Mouse (Mus musculus): ENCODE measurements at regions not wholly inside any gene's neighbourhood (a gene's known extent, or its start where the extent isn't known, plus 50 kb on each side); places are given as distances from the start of the nearest gene placed in this dataset.

DNA sequence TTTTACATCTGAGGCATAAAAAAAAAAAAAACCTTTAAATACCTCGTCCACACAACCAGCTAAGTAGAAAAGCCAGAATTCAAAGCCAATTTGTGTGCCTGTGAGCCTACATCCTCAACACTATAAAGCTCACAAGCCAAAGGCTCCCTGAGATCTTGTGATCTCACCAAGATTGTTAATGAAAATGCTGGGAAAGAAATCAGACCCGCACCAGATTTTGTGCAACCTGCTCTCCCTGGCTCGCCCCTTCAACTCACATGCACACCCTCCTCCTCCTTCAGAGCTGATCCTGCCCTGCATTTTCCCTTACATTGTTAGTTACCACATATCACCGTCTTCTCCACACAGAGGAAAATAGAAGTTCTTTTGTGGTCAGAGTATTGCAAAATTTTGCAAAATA lies 433.9 kb downstream of the Psat1 start:
- Histone ChIP-seq H3K4me1 (no peaks in the 10 kb centered on the region), H3K4me3 (replicated peaks) (no peak overlapping the region), H3K27me3 (replicated peaks) (no peaks in the 10 kb centered on the region), H3K36me3 (replicated peaks; ENCODE audit: low read length) (no peaks in the 10 kb centered on the region), H3K9me3 (no peaks in the 10 kb centered on the region)
- TF ChIP-seq FLI1 (IDR thresholded peaks at IDR 0.05; ENCODE audit: low read length) (no peak), GATA1 (IDR thresholded peaks at IDR 0.05; ENCODE audit: borderline replicate concordance, low read length) (no peak)

DNA sequence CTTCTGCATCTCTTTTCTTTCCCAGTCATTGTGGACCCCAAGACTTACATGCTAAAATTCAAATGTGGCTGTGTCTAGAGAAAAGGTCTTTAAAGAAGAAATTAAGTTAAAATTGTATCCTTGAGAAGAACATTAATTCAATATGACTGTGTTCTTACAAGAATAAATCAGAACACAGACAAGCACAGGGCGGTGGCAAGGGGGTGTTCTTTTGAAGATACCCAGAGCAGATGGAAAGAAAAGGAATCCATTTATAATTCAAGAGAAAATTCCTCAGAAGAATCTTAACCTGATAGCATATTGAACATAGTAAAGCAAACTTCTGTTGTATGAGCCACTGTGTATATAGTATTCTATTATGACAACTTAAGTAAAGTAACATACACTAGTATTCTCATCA lies 436.7 kb downstream of the Psat1 start:
- Histone ChIP-seq H3K9me3 (no peaks in the 10 kb centered on the region), H3K27me3 (replicated peaks) (no peaks in the 10 kb centered on the region), H3K4me3 (replicated peaks) (no peak overlapping the region), H3K4me1 (no peaks in the 10 kb centered on the region), H3K36me3 (replicated peaks; ENCODE audit: low read length) (no peaks in the 10 kb centered on the region)
- no peak for TF ChIP-seq FLI1 (IDR thresholded peaks at IDR 0.05; ENCODE audit: low read length)
- TF ChIP-seq GATA1 (IDR thresholded peaks at IDR 0.05; ENCODE audit: borderline replicate concordance, low read length): no peak

DNA sequence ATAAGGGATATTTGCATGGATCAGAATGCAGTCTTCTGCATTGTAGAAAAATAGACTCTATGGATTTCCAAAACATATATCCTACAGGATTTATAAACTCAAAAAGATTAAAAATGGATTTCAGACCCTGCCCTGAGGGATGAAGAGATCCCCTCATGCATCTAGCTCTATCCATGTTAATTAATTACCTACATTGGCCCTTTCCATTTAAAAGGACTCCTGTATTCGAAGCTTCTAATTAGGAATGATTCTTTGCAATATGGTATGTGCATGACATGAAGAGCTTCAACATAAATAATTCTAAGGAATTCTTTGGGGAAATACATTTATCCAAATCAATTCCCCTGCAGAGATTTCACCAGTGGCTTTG lies 444.2 kb downstream of the Psat1 start:
- H3K4me3 ChIP-seq (replicated peaks): no peak overlapping the region
- no peaks in the 10 kb centered on the region for H3K4me1 ChIP-seq
- TF ChIP-seq GATA1 (IDR thresholded peaks at IDR 0.05; ENCODE audit: borderline replicate concordance, low read length) (no peak), FLI1 (IDR thresholded peaks at IDR 0.05; ENCODE audit: low read length) (no peak)
- no peaks in the 10 kb centered on the region for H3K27me3 ChIP-seq (replicated peaks)
- H3K9me3 ChIP-seq: no peaks in the 10 kb centered on the region
- no peaks in the 10 kb centered on the region for H3K36me3 ChIP-seq (replicated peaks; ENCODE audit: low read length)

DNA sequence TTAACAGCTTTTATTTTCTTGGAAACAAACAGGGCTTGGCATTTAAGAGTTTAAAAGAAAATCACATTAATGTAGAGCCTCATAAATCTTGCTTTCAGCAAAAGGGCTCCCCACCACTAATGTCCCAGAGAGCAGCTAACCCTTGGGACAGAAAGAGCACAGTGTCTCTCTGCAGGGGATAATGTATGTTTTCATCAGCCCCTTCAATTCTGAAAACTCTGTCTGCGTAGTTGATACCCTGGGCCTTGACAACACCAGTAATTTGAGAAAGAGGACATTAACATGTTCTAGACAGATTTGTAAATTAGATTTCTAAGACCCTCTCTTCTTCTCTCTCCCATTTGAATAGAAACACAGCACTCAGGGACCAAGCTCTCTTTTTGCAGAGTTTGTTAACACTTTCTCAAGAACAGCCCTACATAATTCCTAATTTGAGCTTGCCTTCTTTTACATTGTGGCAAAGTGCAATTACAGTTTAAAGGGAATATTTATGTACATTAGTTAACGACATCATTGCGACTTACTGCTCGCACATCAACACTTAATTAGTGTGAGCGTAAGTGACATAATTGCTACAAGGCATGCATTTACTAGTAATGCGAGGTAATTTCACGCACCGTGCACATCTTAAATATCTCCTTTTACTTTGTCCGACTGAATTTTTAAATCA lies 444.7 kb downstream of the Psat1 start:
- no peaks in the 10 kb centered on the region for H3K27me3 ChIP-seq (replicated peaks)
- TF ChIP-seq FLI1 (IDR thresholded peaks at IDR 0.05; ENCODE audit: low read length) (no peak), GATA1 (IDR thresholded peaks at IDR 0.05; ENCODE audit: borderline replicate concordance, low read length) (no peak)

DNA sequence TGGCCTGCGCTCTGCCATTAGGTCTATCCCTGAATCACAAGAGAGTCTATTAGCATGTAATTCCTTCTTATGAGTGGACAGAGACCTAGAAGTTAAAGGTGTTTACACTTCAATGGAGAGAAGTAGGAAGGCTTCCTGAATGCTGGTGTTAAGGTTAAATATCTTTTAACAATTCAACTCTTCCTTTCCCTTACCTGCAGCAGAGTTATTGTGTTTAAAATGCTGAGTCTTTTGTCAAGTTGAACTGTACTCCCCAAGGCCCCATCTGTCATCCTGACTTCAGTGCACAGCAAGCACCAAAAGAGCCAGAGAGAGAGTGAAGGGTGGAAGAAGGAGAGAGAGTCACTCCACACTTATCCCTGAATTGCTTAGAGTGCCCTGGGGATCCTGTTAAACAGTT lies 451.6 kb downstream of the Psat1 start:
- TF ChIP-seq FLI1 (IDR thresholded peaks at IDR 0.05; ENCODE audit: low read length): no peak
- TF ChIP-seq GATA1 (IDR thresholded peaks at IDR 0.05; ENCODE audit: borderline replicate concordance, low read length): no peak
- H3K27me3 ChIP-seq (replicated peaks): no peaks in the 10 kb centered on the region
- H3K36me3 ChIP-seq (replicated peaks; ENCODE audit: low read length): no peaks in the 10 kb centered on the region
- no peak overlapping the region for H3K4me3 ChIP-seq (replicated peaks)
- H3K4me1 ChIP-seq: no peaks in the 10 kb centered on the region
- H3K9me3 ChIP-seq: no peaks in the 10 kb centered on the region

More for the DNA sequence above, 444.7 kb downstream of the Psat1 start:
- H3K4me3 ChIP-seq (replicated peaks): no peak overlapping the region
- no peaks in the 10 kb centered on the region for H3K36me3 ChIP-seq (replicated peaks; ENCODE audit: low read length)
- H3K4me1 ChIP-seq: no peaks in the 10 kb centered on the region
- H3K9me3 ChIP-seq: no peaks in the 10 kb centered on the region

DNA sequence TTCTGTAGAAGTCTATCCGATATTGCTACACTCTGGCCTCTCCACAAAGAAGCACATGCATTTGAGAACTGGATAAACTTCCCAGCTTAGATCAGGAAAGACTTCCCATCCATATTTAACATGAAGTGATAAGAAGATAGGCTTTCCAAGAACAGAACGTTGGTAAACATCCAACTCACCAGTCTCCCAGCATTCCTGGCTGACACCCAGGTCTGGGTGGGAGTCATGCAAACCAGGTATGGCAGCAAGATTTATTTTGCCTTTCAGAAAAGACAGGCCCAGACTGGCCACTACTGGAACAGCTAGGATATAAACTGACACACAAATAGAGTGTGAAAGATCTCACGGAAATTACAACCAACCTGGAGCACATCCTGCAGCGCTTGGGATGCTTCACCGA lies 459.6 kb downstream of the Psat1 start:
- H3K36me3 ChIP-seq (replicated peaks; ENCODE audit: low read length): no peaks in the 10 kb centered on the region
- H3K4me3 ChIP-seq (replicated peaks): no peak overlapping the region
- no peaks in the 10 kb centered on the region for H3K27me3 ChIP-seq (replicated peaks)
- H3K4me1 ChIP-seq: no peaks in the 10 kb centered on the region
- TF ChIP-seq FLI1 (IDR thresholded peaks at IDR 0.05; ENCODE audit: low read length) (no peak), GATA1 (IDR thresholded peaks at IDR 0.05; ENCODE audit: borderline replicate concordance, low read length) (no peak)
- no peaks in the 10 kb centered on the region for H3K9me3 ChIP-seq

DNA sequence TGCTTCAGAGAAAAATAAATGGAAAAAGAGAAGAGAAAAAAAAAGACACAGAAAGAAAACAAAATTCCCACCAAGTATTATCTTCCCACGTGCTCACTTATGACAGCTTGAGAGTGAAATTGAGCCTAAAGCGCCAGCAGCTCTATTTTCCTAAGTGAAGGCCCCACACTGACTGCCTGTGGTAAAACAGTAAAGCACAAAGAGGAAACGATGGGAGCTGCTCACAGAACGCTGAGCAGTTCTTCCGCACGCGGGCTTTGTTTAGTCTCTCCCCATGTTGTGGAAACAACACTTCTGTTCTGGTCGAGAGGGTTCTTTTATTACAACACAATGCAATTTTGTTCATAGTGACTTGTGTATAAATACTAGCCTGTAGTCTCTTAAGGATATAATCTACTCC lies 465.5 kb downstream of the Psat1 start:
- no peak for TF ChIP-seq FLI1 (IDR thresholded peaks at IDR 0.05; ENCODE audit: low read length)
- TF ChIP-seq GATA1 (IDR thresholded peaks at IDR 0.05; ENCODE audit: borderline replicate concordance, low read length): no peak
- no peaks in the 10 kb centered on the region for H3K27me3 ChIP-seq (replicated peaks)
- no peak overlapping the region for H3K4me3 ChIP-seq (replicated peaks)
- H3K4me1 ChIP-seq: no peaks in the 10 kb centered on the region
- H3K9me3 ChIP-seq: no peaks in the 10 kb centered on the region
- no peaks in the 10 kb centered on the region for H3K36me3 ChIP-seq (replicated peaks; ENCODE audit: low read length)

DNA sequence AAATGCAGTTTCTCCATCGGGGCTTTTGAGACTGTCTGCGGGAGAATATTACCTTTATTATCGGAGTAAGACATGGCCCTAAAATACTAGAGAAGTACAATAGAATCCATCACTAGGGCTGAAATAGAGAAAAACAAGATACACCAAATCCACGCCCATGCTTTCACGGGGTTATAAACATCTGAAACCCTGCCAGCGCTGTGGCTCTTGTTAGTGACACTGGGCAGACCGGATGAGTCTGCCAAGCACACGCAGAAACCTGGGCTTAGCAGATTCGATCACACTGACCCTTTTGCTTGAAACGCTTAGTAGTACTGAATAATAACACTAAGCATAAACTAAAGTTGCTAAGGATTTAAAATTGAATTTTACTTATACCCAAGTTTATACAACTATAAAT lies 477.6 kb downstream of the Psat1 start:
- Histone ChIP-seq H3K4me3 (replicated peaks) (no peak overlapping the region), H3K36me3 (replicated peaks; ENCODE audit: low read length) (no peaks in the 10 kb centered on the region), H3K9me3 (no peaks in the 10 kb centered on the region), H3K4me1 (no peaks in the 10 kb centered on the region), H3K27me3 (replicated peaks) (no peaks in the 10 kb centered on the region)
- TF ChIP-seq FLI1 (IDR thresholded peaks at IDR 0.05; ENCODE audit: low read length) (no peak), GATA1 (IDR thresholded peaks at IDR 0.05; ENCODE audit: borderline replicate concordance, low read length) (no peak)

DNA sequence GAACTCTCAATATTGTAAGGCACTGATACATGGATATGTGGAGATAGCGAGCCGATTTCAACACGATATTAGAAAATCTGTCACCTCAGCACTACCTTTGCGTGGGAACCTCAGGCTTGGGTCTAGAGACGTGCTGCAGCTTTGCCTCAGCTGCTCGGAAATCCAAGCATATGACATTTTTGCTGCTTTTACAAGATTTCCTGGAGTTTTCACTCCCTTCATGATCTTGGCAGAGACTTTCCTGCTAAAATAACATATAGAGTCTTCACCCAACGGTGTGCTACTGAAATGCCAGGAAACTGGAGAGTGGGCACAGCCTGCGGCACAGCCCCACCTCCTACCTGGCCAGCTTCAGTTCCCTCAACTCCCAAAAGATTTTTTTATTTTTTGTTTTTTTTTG lies 480.4 kb downstream of the Psat1 start:
- H3K36me3 ChIP-seq (replicated peaks; ENCODE audit: low read length): no peaks in the 10 kb centered on the region
- no peaks in the 10 kb centered on the region for H3K27me3 ChIP-seq (replicated peaks)
- no peaks in the 10 kb centered on the region for H3K9me3 ChIP-seq
- TF ChIP-seq FLI1 (IDR thresholded peaks at IDR 0.05; ENCODE audit: low read length) (no peak), GATA1 (IDR thresholded peaks at IDR 0.05; ENCODE audit: borderline replicate concordance, low read length) (no peak)
- H3K4me1 ChIP-seq: no peaks in the 10 kb centered on the region
- no peak overlapping the region for H3K4me3 ChIP-seq (replicated peaks)

DNA sequence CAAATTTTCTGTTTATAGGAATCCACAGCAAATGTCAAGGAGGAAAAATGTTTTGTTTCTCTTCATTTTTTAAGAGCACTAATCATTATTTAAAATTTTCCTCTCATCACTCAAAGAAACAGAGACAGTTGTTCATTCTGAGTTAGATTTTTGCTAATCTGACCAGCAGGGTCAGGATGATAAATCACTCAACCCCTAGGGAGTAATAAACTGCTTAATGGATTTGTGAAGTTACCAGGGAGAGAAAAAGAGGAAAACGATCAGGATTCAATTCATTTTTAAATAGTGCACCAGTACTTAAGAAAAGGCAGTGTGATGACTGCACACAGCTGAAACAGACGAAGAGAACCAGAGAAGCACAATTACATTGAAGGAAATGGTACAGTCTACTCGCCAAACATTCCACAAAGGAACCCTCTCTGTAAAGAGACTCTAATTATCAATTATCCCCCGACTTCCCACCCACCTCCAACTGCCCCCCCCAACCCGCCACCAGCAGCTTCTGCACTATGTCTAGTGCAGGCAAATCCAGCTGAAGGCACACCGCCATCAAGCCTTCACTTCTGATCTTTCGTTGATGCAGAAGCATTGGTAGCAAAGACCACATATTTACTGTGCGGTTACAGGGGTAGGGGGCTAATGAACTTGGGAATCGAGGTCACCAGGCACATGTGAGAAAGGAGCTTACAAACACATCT lies 481.9 kb downstream of the Psat1 start:
- Histone ChIP-seq H3K9me3 (no peaks in the 10 kb centered on the region), H3K4me3 (replicated peaks) (no peak overlapping the region), H3K27me3 (replicated peaks) (no peaks in the 10 kb centered on the region), H3K36me3 (replicated peaks; ENCODE audit: low read length) (no peaks in the 10 kb centered on the region), H3K4me1 (no peaks in the 10 kb centered on the region)
- TF ChIP-seq FLI1 (IDR thresholded peaks at IDR 0.05; ENCODE audit: low read length) (no peak), GATA1 (IDR thresholded peaks at IDR 0.05; ENCODE audit: borderline replicate concordance, low read length) (no peak)

Measured in megakaryocyte, embryonic 14.5 days (primary cell).